Mouse (Mus musculus): ENCODE results near the gene Chfr. TPM values are rescaled to one million over a fixed set of nuclear protein-coding genes. Genes with fewer than 3 reads are reported as not detected.
"Not testable (repeated sequence)": the region's sequence is repeated elsewhere in the genome, so short reads cannot be mapped to it uniquely, and the experiment has no call there.

Gene Chfr
- polyA plus RNA-seq, 1 experiment from 2014 or later, result 81.7 TPM

GRCm38 (mm10) chr5:110106901-110107564, 28.6 kb upstream of the Chfr start:
- 15% methylated on average over 41 of the region's 41 CpGs for WGBS
- Histone ChIP-seq H3K4me2 (ENCODE audit: low read length) (peak overlapping the region; percentile 90), H3K9me3 (replicated peaks; ENCODE audit: control insufficient read depth, low read length, poor library complexity, severe bottlenecking) (no peaks in the 10 kb centered on the region), H3K4me3 (ENCODE audit: low read depth, low read length) (peak overlapping the region; percentile 69), H3K4me1 (ENCODE audit: control insufficient read depth, insufficient read depth, low read length) (peaks cover 17% of the 10 kb centered on the region), H3K9ac (ENCODE audit: low read depth, low read length) (peak overlapping the region; percentile 75), H3K27me3 (ENCODE audit: control insufficient read depth, insufficient read depth, low read depth, low read length) (no peaks in the 10 kb centered on the region), H3K36me3 (ENCODE audit: control insufficient read depth, insufficient read depth, low read length) (peaks cover 32% of the 10 kb centered on the region), H3K27ac (ENCODE audit: low read length) (peak overlapping the region; percentile 97)
- ATAC-seq, result peak; percentile 29

GRCm38 (mm10) chr5:110107581-110108304, 27.9 kb upstream of the Chfr start, which contains the start of gene Gtpbp6:
Gene Gtpbp6 (minus strand): TSS chr5:110108197.
- peak within 1 kb of the TSS; percentile 75 for H3K9ac ChIP-seq (ENCODE audit: low read depth, low read length)
- peak; percentile 77 for ATAC-seq
- H3K27me3 ChIP-seq (ENCODE audit: control insufficient read depth, insufficient read depth, low read depth, low read length), result no peaks in the 10 kb centered on the region
- peak within 1 kb of the TSS; percentile 90 for H3K4me2 ChIP-seq (ENCODE audit: low read length)
- no peaks in the 10 kb centered on the region for H3K9me3 ChIP-seq (replicated peaks; ENCODE audit: control insufficient read depth, low read length, poor library complexity, severe bottlenecking)
- H3K27ac ChIP-seq (ENCODE audit: low read length), result peak within 1 kb of the TSS; percentile 97
- H3K36me3 ChIP-seq (ENCODE audit: control insufficient read depth, insufficient read depth, low read length), result peaks cover 33% of the 10 kb centered on the region
- H3K4me3 ChIP-seq (ENCODE audit: low read depth, low read length), result peak within 1 kb of the TSS; percentile 69
- H3K4me1 ChIP-seq (ENCODE audit: control insufficient read depth, insufficient read depth, low read length), result peaks cover 15% of the 10 kb centered on the region
- WGBS, result under 1% methylated on average over 70 of the region's 71 CpGs

GRCm38 (mm10) chr5:110108305-110108628, 27.4 kb upstream of the Chfr start:
- H3K27ac ChIP-seq (ENCODE audit: low read length), result peak overlapping the region; percentile 97
- H3K4me3 ChIP-seq (ENCODE audit: low read depth, low read length), result peak overlapping the region; percentile 69
- peaks cover 33% of the 10 kb centered on the region for H3K36me3 ChIP-seq (ENCODE audit: control insufficient read depth, insufficient read depth, low read length)
- no peaks in the 10 kb centered on the region for H3K27me3 ChIP-seq (ENCODE audit: control insufficient read depth, insufficient read depth, low read depth, low read length)
- no peaks in the 10 kb centered on the region for H3K9me3 ChIP-seq (replicated peaks; ENCODE audit: control insufficient read depth, low read length, poor library complexity, severe bottlenecking)
- no peak for ATAC-seq
- peaks cover 15% of the 10 kb centered on the region for H3K4me1 ChIP-seq (ENCODE audit: control insufficient read depth, insufficient read depth, low read length)
- peak overlapping the region; percentile 90 for H3K4me2 ChIP-seq (ENCODE audit: low read length)
- under 1% methylated on average over 7 of the region's 7 CpGs for WGBS
- no peak overlapping the region for H3K9ac ChIP-seq (ENCODE audit: low read depth, low read length)

GRCm38 (mm10) chr5:110109991-110110441, 25.6 kb upstream of the Chfr start, which contains the start of gene Zfp605:
Gene Zfp605 (plus strand): TSS chr5:110110092.
- under 1% methylated on average over 12 of the region's 12 CpGs for WGBS
- H3K36me3 ChIP-seq (ENCODE audit: control insufficient read depth, insufficient read depth, low read length), result peaks cover 28% of the 10 kb centered on the region
- no peaks in the 10 kb centered on the region for H3K27me3 ChIP-seq (ENCODE audit: control insufficient read depth, insufficient read depth, low read depth, low read length)
- ATAC-seq, result peak; percentile 66
- H3K4me1 ChIP-seq (ENCODE audit: control insufficient read depth, insufficient read depth, low read length), result peaks cover 15% of the 10 kb centered on the region
- no peaks in the 10 kb centered on the region for H3K9me3 ChIP-seq (replicated peaks; ENCODE audit: control insufficient read depth, low read length, poor library complexity, severe bottlenecking)
- peak within 1 kb of the TSS; percentile 69 for H3K4me3 ChIP-seq (ENCODE audit: low read depth, low read length)
- H3K4me2 ChIP-seq (ENCODE audit: low read length), result peak within 1 kb of the TSS; percentile 87
- peak within 1 kb of the TSS; percentile 86 for H3K9ac ChIP-seq (ENCODE audit: low read depth, low read length)
- H3K27ac ChIP-seq (ENCODE audit: low read length), result peak within 1 kb of the TSS; percentile 96

- peaks cover 42% of the 10 kb centered on the region for H3K36me3 ChIP-seq (ENCODE audit: control insufficient read depth, insufficient read depth, low read length)
- WGBS, result 87% methylated on average over 3 of the region's 3 CpGs
- H3K4me2 ChIP-seq (ENCODE audit: low read length), result not testable (repeated sequence)
These were observed 13.3 kb upstream of the Chfr start for GRCm38 (mm10) chr5:110122380-110122779.

GRCm38 (mm10) chr5:110136087-110136464, 434 bp downstream of the Chfr start:
- H3K27ac ChIP-seq (ENCODE audit: low read length), result peak overlapping the region; percentile 80
- no peaks in the 10 kb centered on the region for H3K36me3 ChIP-seq (ENCODE audit: control insufficient read depth, insufficient read depth, low read length)
- H3K9me3 ChIP-seq (replicated peaks; ENCODE audit: control insufficient read depth, low read length, poor library complexity, severe bottlenecking), result no peaks in the 10 kb centered on the region
- H3K4me1 ChIP-seq (ENCODE audit: control insufficient read depth, insufficient read depth, low read length), result peaks cover 14% of the 10 kb centered on the region
- peak overlapping the region; percentile 74 for H3K4me3 ChIP-seq (ENCODE audit: low read depth, low read length)
- ATAC-seq, result peak; percentile 63
- 5% methylated on average over 18 of the region's 18 CpGs for WGBS
- H3K27me3 ChIP-seq (ENCODE audit: control insufficient read depth, insufficient read depth, low read depth, low read length), result no peaks in the 10 kb centered on the region
- H3K9ac ChIP-seq (ENCODE audit: low read depth, low read length), result peak overlapping the region; percentile 83
- H3K4me2 ChIP-seq (ENCODE audit: low read length), result peak overlapping the region; percentile 72

More at GRCm38 (mm10) chr5:110122380-110122779, 13.3 kb upstream of the Chfr start:
- H3K4me3 ChIP-seq (ENCODE audit: low read depth, low read length); H3K27me3 ChIP-seq (ENCODE audit: control insufficient read depth, insufficient read depth, low read depth, low read length); H3K9ac ChIP-seq (ENCODE audit: low read depth, low read length); H3K4me1 ChIP-seq (ENCODE audit: control insufficient read depth, insufficient read depth, low read length); H3K9me3 ChIP-seq (replicated peaks; ENCODE audit: control insufficient read depth, low read length, poor library complexity, severe bottlenecking); ATAC-seq; H3K27ac ChIP-seq (ENCODE audit: low read length): not testable (repeated sequence)

GRCm38 (mm10) chr5:110137816-110138215, 2.2 kb downstream of the Chfr start:
- 98% methylated on average over 3 of the region's 3 CpGs for WGBS
- Histone ChIP-seq H3K4me2 (ENCODE audit: low read length) (no peak overlapping the region), H3K36me3 (ENCODE audit: control insufficient read depth, insufficient read depth, low read length) (0 out of 2 replicates have a peak, but pooled peaks cover 2% of the 10 kb centered on the region), H3K4me3 (ENCODE audit: low read depth, low read length) (no peak overlapping the region), H3K9me3 (replicated peaks; ENCODE audit: control insufficient read depth, low read length, poor library complexity, severe bottlenecking) (no peaks in the 10 kb centered on the region), H3K27ac (ENCODE audit: low read length) (no peak overlapping the region), H3K4me1 (ENCODE audit: control insufficient read depth, insufficient read depth, low read length) (peaks cover 14% of the 10 kb centered on the region), H3K9ac (ENCODE audit: low read depth, low read length) (no peak overlapping the region), H3K27me3 (ENCODE audit: control insufficient read depth, insufficient read depth, low read depth, low read length) (no peaks in the 10 kb centered on the region)
- no peak for ATAC-seq

GRCm38 (mm10) chr5:110139325-110139724, 3.7 kb downstream of the Chfr start:
- Histone ChIP-seq H3K4me3 (ENCODE audit: low read depth, low read length) (no peak overlapping the region), H3K27ac (ENCODE audit: low read length) (no peak overlapping the region), H3K9me3 (replicated peaks; ENCODE audit: control insufficient read depth, low read length, poor library complexity, severe bottlenecking) (no peaks in the 10 kb centered on the region), H3K4me2 (ENCODE audit: low read length) (no peak overlapping the region), H3K27me3 (ENCODE audit: control insufficient read depth, insufficient read depth, low read depth, low read length) (no peaks in the 10 kb centered on the region), H3K9ac (ENCODE audit: low read depth, low read length) (no peak overlapping the region), H3K4me1 (ENCODE audit: control insufficient read depth, insufficient read depth, low read length) (peaks cover 14% of the 10 kb centered on the region), H3K36me3 (ENCODE audit: control insufficient read depth, insufficient read depth, low read length) (peaks cover 4% of the 10 kb centered on the region; the same call in 1 of the 2 replicates)
- 96% methylated on average over 3 of the region's 3 CpGs for WGBS
- no peak for ATAC-seq

- Histone ChIP-seq H3K4me1 (ENCODE audit: control insufficient read depth, insufficient read depth, low read length) (peaks cover 12% of the 10 kb centered on the region), H3K9me3 (replicated peaks; ENCODE audit: control insufficient read depth, low read length, poor library complexity, severe bottlenecking) (no peaks in the 10 kb centered on the region)
- WGBS, result 94% methylated on average over 7 of the region's 7 CpGs
These were observed 4.8 kb downstream of the Chfr start for GRCm38 (mm10) chr5:110140424-110140823.

More at GRCm38 (mm10) chr5:110140424-110140823, 4.8 kb downstream of the Chfr start:
- H3K27ac ChIP-seq (ENCODE audit: low read length), result no peak overlapping the region
- no peaks in the 10 kb centered on the region for H3K27me3 ChIP-seq (ENCODE audit: control insufficient read depth, insufficient read depth, low read depth, low read length)
- peaks cover 9% of the 10 kb centered on the region for H3K36me3 ChIP-seq (ENCODE audit: control insufficient read depth, insufficient read depth, low read length)
- no peak overlapping the region for H3K4me2 ChIP-seq (ENCODE audit: low read length)
- H3K9ac ChIP-seq (ENCODE audit: low read depth, low read length), result no peak overlapping the region
- no peak overlapping the region for H3K4me3 ChIP-seq (ENCODE audit: low read depth, low read length)
- no peak for ATAC-seq
